7 mouse cellular contexts compared by ENCODE assay signal in the genomic region with DNA sequence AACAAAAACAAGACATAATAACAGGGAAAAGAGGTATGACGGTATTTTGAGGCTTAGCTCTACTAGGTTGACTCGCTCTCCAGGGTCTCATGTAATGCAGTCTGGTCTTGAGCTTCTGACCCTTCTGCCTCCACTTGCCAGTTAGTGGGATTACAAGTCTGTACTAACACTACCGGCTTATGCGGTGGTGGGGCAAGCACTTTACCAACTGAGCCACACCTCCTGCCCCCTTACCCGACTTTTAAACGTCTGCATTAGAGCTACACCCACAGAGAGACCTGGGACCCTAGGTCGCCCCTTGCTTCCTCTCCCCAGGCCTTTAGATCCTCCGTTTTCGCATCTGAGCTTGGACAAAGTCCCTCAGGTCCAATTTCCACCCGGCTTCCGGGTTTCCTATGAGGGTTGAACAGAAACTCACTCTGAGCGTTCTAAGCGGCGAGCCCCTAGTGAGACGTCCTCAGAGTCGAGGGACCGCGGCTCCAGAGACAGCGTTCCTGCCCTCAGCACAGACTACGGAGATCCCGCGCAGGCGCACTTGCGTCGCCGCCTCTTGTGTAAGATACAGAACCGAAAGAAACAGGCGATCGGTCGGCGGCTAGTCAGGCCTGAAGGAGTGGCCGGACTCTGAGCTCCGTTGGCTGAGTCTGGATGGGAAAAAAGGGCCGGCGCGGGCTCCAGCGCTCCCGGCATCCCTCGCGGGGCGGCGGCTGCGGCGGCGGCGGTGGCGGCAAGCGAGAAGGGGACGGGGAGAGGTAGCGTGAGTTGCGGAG. TPM values are rescaled to one million over a fixed set of nuclear protein-coding genes. Genes with fewer than 3 reads are reported as not detected.
A peak's percentile ranks its signal among the peaks of the same experiment; 100 is the strongest.
DNase-seq lines count a peak whose midpoint lies in the region; ATAC-seq lines count a peak whose summit lies in the region.

TSS of gene Ptcd1 (minus strand) at position 573 of the 770 bp plus-strand sequence.
TSS of gene Cpsf4 (plus strand) at position 678 of the 770 bp plus-strand sequence.

- no peaks in the 10 kb centered on the region for H3K27me3 ChIP-seq in intestine, embryonic 15.5 days (replicated peaks)
- no peaks in the 10 kb centered on the region for H3K27me3 ChIP-seq in midbrain, embryonic 10.5 days (ENCODE audit: low read depth, poor library complexity, severe bottlenecking)

- DNase-seq in adrenal gland, adult 2 months, result peak; percentile 99
- DNase-seq in embryo, embryonic 11.5 days (ENCODE audit: low read depth, low spot score), result peak; percentile 98
- DNase-seq in gastrocnemius, postnatal 36 days, result peak; percentile 98 to 99
- peak; percentile 99 for DNase-seq in left cerebral cortex, postnatal 25 days (ENCODE audit: low spot score in 2 of 2)
- peak; percentile 99 for DNase-seq in midbrain, embryonic 10.5 days (ENCODE audit: low spot score)
- DNase-seq in right cerebral cortex, postnatal 4 days, result peak; percentile 97

- under 1% methylated on average over 51 of the region's 51 CpGs for WGBS in intestine, embryonic 15.5 days
- under 1% methylated on average over 51 of the region's 51 CpGs for WGBS in midbrain, embryonic 10.5 days

- H3K9me3 ChIP-seq in intestine, embryonic 15.5 days, result no peaks in the 10 kb centered on the region
- no peaks in the 10 kb centered on the region for H3K9me3 ChIP-seq in midbrain, embryonic 10.5 days (replicated peaks)

- H3K27ac ChIP-seq in intestine, embryonic 15.5 days, result peak within 1 kb of the TSS; percentile 91
- peak within 1 kb of the TSS; percentile 92 for H3K27ac ChIP-seq in midbrain, embryonic 10.5 days (replicated peaks)

- H3K4me3 ChIP-seq in intestine, embryonic 15.5 days (replicated peaks), result peak within 1 kb of the TSS; percentile 78
- peak within 1 kb of the TSS; percentile 67 for H3K4me3 ChIP-seq in midbrain, embryonic 10.5 days

- peaks cover 14% of the 10 kb centered on the region for H3K36me3 ChIP-seq in intestine, embryonic 15.5 days
- H3K36me3 ChIP-seq in midbrain, embryonic 10.5 days, result peaks cover 55% of the 10 kb centered on the region

- peak; percentile 97 for ATAC-seq in intestine, embryonic 15.5 days

- intact Hi-C loops in gastrocnemius, postnatal 36 days (cut with DNase I), result loop anchor here (2.0 kb wide), 1 partner anchor 26 kb away; the partner anchor contains the start of genes Bud31 and Pdap1
- intact Hi-C loops in left cerebral cortex, postnatal 25 days (cut with DNase I), result loop anchor here (2.0 kb wide), 2 partner anchors 24 to 26 kb away; partner anchors contain the start of genes Bud31 and Pdap1

- H3K4me1 ChIP-seq in intestine, embryonic 15.5 days (replicated peaks), result peaks cover 12% of the 10 kb centered on the region; the same call in 1 of the 2 replicates
- H3K4me1 ChIP-seq in midbrain, embryonic 10.5 days, result peaks cover 26% of the 10 kb centered on the region

- peak within 1 kb of the TSS; percentile 78 for H3K4me2 ChIP-seq in intestine, embryonic 15.5 days (replicated peaks)

- peak within 1 kb of the TSS; percentile 83 for H3K9ac ChIP-seq in intestine, embryonic 15.5 days

RNA-seq across cellular contexts. Expression of gene Ptcd1, which starts in this region (rescaled TPM):
- 10 to 100 TPM; 24.4 to 25.8 TPM for total RNA-seq in adrenal gland, adult 2 months (2021)
- polyA plus RNA-seq in adrenal gland, adult 2 months (2012; rRNA removed), result 18.9 and 23.8 TPM in 2 replicates
- total RNA-seq in gastrocnemius, postnatal 36 days (2021), result 10 to 100 TPM; 11.3 to 12.0 TPM
- polyA plus RNA-seq in intestine, embryonic 15.5 days (2015; fragmentation: Nextera tagmentation; extraction: Ambion mirVana), result 13.6 and 14.2 TPM in 2 replicates
- 10 to 100 TPM; 18.8 to 19.8 TPM for total RNA-seq in left cerebral cortex, postnatal 25 days (2021)
- polyA plus RNA-seq in midbrain, embryonic 10.5 days (2016; fragmentation: Nextera tagmentation; extraction: Ambion mirVana), result 18.3 and 22.4 TPM in 2 replicates

RNA-seq across cellular contexts. Expression of gene Cpsf4, which starts in this region (rescaled TPM):
- 10 to 100 TPM; 19.8 to 20.1 TPM for total RNA-seq in adrenal gland, adult 2 months (2021)
- 15.2 and 16.8 TPM in 2 replicates for polyA plus RNA-seq in adrenal gland, adult 2 months (2012; rRNA removed)
- total RNA-seq in gastrocnemius, postnatal 36 days (2021), result 1 to 10 TPM; 7.3 to 8.7 TPM
- 43.1 and 47.1 TPM in 2 replicates for polyA plus RNA-seq in intestine, embryonic 15.5 days (2015; fragmentation: Nextera tagmentation; extraction: Ambion mirVana)
- 10 to 100 TPM; 21.4 to 21.7 TPM for total RNA-seq in left cerebral cortex, postnatal 25 days (2021)
- polyA plus RNA-seq in midbrain, embryonic 10.5 days (2016; fragmentation: Nextera tagmentation; extraction: Ambion mirVana), result 83.9 and 85.1 TPM in 2 replicates

Comparison
In these comparisons a context has a peak if more than half of its experiments do, and no peak if none do; other contexts are left out.
1. Peak in every context shown above with its lines: DNase-seq, ATAC-seq, H3K4me3 ChIP-seq and H3K27ac ChIP-seq.